Mouse (Mus musculus): Measurements from ENCODE around the gene AW011738. TPM values are rescaled to one million over a fixed set of nuclear protein-coding genes. Genes with fewer than 3 reads are reported as not detected.

AW011738 gene
- 1.5 and 1.6 TPM in 2 replicates for polyA plus RNA-seq (2021; fragmentation: Nextera tagmentation)
- long read RNA-seq, experiment 1, transcript AW011738-201 (1 exons, 1,848 nt), result major isoform, 6 of 8 reads
- long read RNA-seq, experiment 1, partial matches to known transcripts, result 0 of 8 reads
- long read RNA-seq, experiment 1, other reads (novel, unspliced or antisense), result 2 of 8 reads
- long read RNA-seq, experiment 2, partial matches to known transcripts, result 0 of 3 reads
- long read RNA-seq, experiment 2, other reads (novel, unspliced or antisense), result 3 of 3 reads

DNA sequence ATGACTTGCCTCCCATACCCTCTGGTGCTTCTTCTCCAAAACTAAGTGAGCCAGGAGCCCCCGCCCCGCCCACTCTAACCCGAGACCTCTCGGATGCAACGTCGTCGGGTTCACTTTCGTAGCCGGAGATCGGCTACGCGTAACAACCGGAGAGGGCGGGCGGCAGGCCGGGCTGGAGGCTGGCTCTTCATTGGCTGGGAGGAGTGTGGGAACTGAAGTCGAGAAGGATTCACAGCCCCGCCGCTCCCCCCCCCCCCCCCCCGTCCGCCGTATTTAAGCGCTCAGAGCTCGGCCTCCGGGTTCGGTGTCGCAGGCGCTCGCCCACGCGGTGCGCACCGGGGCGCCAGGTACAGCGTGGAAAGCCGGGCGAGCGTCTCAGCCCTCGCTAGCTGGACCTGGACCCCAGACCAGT lies at the start of gene AW011738:
Gene AW011738 (plus strand): TSS at position 304 of the 412 bp plus-strand sequence.

DNA sequence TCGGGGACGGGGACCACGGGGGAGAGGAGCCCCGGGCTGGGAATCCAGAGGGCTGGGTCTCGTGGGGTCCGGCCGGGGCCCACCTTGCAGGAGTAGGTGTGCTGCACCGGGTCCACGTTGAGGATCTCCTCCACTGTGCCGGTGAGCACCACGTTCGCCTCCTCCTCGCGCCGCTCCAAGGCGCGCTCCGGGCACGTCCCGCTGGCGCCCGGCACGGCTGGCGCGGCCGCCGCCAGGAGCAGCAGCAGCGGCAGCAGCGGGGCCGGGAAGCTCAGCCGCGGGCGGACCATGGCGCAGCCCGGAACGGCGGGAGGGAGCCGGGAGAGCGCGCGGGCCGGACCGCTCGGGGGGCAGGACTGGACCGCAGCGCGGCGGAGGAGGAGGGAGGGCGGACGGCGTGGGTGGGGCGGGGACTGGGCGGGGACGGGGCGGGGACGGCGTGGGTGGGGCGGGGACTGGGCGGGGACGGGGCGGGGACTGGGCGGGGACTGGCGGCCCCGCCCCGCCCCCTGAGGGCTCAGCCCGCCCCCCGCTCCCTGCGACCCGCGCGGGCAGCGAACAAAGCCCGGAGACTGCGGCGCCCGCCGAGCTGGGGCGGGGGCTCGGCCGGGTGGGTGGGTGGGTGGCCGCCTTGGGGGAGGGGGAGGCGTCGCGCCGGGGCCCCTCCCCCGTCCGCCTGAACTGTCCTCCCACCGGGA lies 5.8 kb upstream of the AW011738 start, which contains the start of gene Agrn:
Gene Agrn (minus strand): TSS at position 358 of the 698 bp plus-strand sequence.

GRCm38 (mm10) chr4:156200623-156201475 lies 2.3 kb upstream of the AW011738 start, which contains the start of gene Isg15:
TSS of gene Isg15 (minus strand) at chr4:156200818.

DNA sequence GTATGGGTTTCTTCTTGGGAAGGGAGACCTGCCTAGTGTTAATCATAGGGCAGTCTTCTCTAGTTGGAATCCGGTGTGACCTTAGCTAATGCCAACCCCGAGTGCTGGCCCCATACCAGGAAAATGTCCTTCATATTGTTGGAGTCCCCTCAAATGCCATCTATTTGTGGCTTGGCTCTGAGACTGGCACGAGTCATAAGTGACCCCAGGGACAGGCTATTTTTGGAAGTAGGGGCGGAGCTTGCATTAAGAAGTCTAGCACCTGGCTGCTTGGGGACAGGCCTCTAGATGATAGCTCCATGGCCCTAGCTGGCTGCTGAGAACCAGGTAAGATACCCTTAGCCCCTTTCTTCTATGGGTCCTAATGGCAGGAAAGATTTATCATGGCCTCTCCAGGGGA lies 12.5 kb downstream of the AW011738 start, which contains the start of gene Perm1:
Gene Perm1 (plus strand): TSS at position 220 of the 400 bp plus-strand sequence.

GRCm38 (mm10) chr4:156234701-156235213 lies 31.7 kb downstream of the AW011738 start, which contains the start of gene Plekhn1:
TSS of gene Plekhn1 (minus strand) at chr4:156234857.

GRCm38 (mm10) chr4:156235808-156236533 lies 32.9 kb downstream of the AW011738 start, which contains the start of gene Noc2l:
TSS of gene Noc2l (plus strand) at chr4:156236010.

Other genes starting within 250 kb of the AW011738 start
- gene C1qtnf12, start 241.0 kb upstream of the AW011738 start, polyA plus RNA-seq (2021; fragmentation: Nextera tagmentation), result 32.4 and 35.5 TPM in 2 replicates
- 21.1 and 25.1 TPM in 2 replicates for gene B3galt6, start 210.7 kb upstream of the AW011738 start, polyA plus RNA-seq (2021; fragmentation: Nextera tagmentation)
- 147 and 170 TPM in 2 replicates for gene Sdf4, start 210.4 kb upstream of the AW011738 start, polyA plus RNA-seq (2021; fragmentation: Nextera tagmentation)
- 0.29 and 0.39 TPM in 2 replicates for gene Tnfrsf4, start 189.5 kb upstream of the AW011738 start, polyA plus RNA-seq (2021; fragmentation: Nextera tagmentation)
- gene Tnfrsf18, start 177.1 kb upstream of the AW011738 start, polyA plus RNA-seq (2021; fragmentation: Nextera tagmentation), result 0.38 and 0.67 TPM in 2 replicates
- gene Ttll10, start 143.9 kb upstream of the AW011738 start, polyA plus RNA-seq (2021; fragmentation: Nextera tagmentation), result not detected in 2 replicates
- 5.7 and 8.9 TPM in 2 replicates for gene 9430015G10Rik, start 93.3 kb upstream of the AW011738 start, polyA plus RNA-seq (2021; fragmentation: Nextera tagmentation)
- 0.06 and 0.13 TPM in 2 replicates for gene Rnf223, start 72.8 kb upstream of the AW011738 start, polyA plus RNA-seq (2021; fragmentation: Nextera tagmentation)
- gene Agrn, start 5.8 kb upstream of the AW011738 start, polyA plus RNA-seq (2021; fragmentation: Nextera tagmentation), result 12.9 and 13.2 TPM in 2 replicates
- 0.48 and 3.8 TPM in 2 replicates for gene Isg15, start 2.5 kb upstream of the AW011738 start, polyA plus RNA-seq (2021; fragmentation: Nextera tagmentation)
- 0.33 and 0.35 TPM in 2 replicates for gene Perm1, start 12.6 kb downstream of the AW011738 start, polyA plus RNA-seq (2021; fragmentation: Nextera tagmentation)
- gene Plekhn1, start 31.6 kb downstream of the AW011738 start, polyA plus RNA-seq (2021; fragmentation: Nextera tagmentation), result 3.7 and 15.2 TPM in 2 replicates
- gene Noc2l, start 32.7 kb downstream of the AW011738 start, polyA plus RNA-seq (2021; fragmentation: Nextera tagmentation), result 11.3 and 34.1 TPM in 2 replicates
- 0.66 and 0.77 TPM in 2 replicates for gene Samd11, start 52.4 kb downstream of the AW011738 start, polyA plus RNA-seq (2021; fragmentation: Nextera tagmentation)
- not detected in 2 replicates for gene Vmn2r-ps159, start 127.8 kb downstream of the AW011738 start, polyA plus RNA-seq (2021; fragmentation: Nextera tagmentation)

Measured in left cerebral cortex, adult 6 months (tissue).